Mouse (Mus musculus) liver, adult 2 months (tissue): ENCODE results near the gene Fam50a.

ENCODE experiments used
- CTCF ChIP-seq: fragments of 200-500 bp; IDR thresholded peaks from 2 replicates; pipeline ENCODE4 v1.5.1; 2011; ENCODE audit warnings: low read depth, low read length, control low read depth
- POLR2A ChIP-seq: fragments of 200-500 bp; IDR thresholded peaks from 2 replicates; pipeline ENCODE4 v1.6.1; 2011; ENCODE audit warnings: low read length, control low read depth; ENCODE audit not compliant: insufficient read depth; ENCODE audit errors: extremely low read depth

GRCm38 (mm10) chrX:74352645-74353466 is 40.0 kb downstream of the Fam50a start:
- TF ChIP-seq POLR2A (no peak), CTCF (no peak)
